Mouse (Mus musculus) neutrophil, adult 59 days (primary cell): Measurements from ENCODE around the gene Gm10518. TPM values are rescaled to one million over a fixed set of nuclear protein-coding genes. Genes with fewer than 3 reads are reported as not detected.

Source experiments
- total RNA-seq, 2 experiments: library from RNA; stranded (reverse); gene quantifications; 1 replicate in 1 of 2; 2 replicates in 1 of 2; pipeline ENCODE4 v1.2.4; 2023

The Gm10518 gene
- not detected for total RNA-seq

GRCm38 (mm10) chr1:179802610-179803512, at the start of gene Gm10518:
Gm10518 (plus strand) TSS chr1:179803376.

GRCm38 (mm10) chr1:179803513-179804139, 450 bp downstream of the Gm10518 start, which contains the start of gene Ahctf1:
Ahctf1 (minus strand) TSS chr1:179803680.

Other genes with a start within 250 kb of the Gm10518 start
- gene Sccpdh, start 135.2 kb upstream of the Gm10518 start, total RNA-seq = 1 to 10 TPM; 2.2 to 4.4 TPM
- not detected for gene Kif28, start 58.1 kb upstream of the Gm10518 start, total RNA-seq
- gene Ahctf1, start 304 bp downstream of the Gm10518 start, total RNA-seq = 10 to 100 TPM; 73.8 to 85.5 TPM
- gene Cdc42bpa, start 157.1 kb downstream of the Gm10518 start, total RNA-seq = 1 to 10 TPM; 3.5 to 5.0 TPM